In genomic region chr7:133089621-133090260, GRCm38 (mm10) we compare ENCODE assay signal across 15 mouse cellular contexts. TPM values are rescaled to one million over a fixed set of nuclear protein-coding genes. Genes with fewer than 3 reads are reported as not detected.
DNase-seq lines count a peak whose midpoint lies in the region; ATAC-seq and TF ChIP-seq lines count a peak whose summit lies in the region.
"Had no signal": no experiment of that assay in that cellular context is flagged by ENCODE, and none has a peak within 500 bp of the region (broad histone marks: within the 10 kb centered on the region; RNA-seq: fewer than 3 reads in every experiment).

No protein-coding gene starts in this region.

- 71% methylated on average over 11 of the region's 11 CpGs for WGBS in forebrain, embryonic 12.5 days
- WGBS in forebrain, embryonic 10.5 days, result 88% methylated on average over 11 of the region's 11 CpGs
- WGBS in heart, postnatal 0 days, result 50% methylated on average over 11 of the region's 11 CpGs
- WGBS in lung, embryonic 16.5 days, result 69% methylated on average over 11 of the region's 11 CpGs
- 80% methylated on average over 11 of the region's 11 CpGs for WGBS in stomach, embryonic 14.5 days

- ATAC-seq in forebrain, embryonic 12.5 days (ENCODE audit: low FRiP score), result peak; percentile 65; the same call in 1 of the 2 replicates
- no peak; the same call in 1 of the 2 replicates for ATAC-seq in heart, postnatal 0 days (ENCODE audit: insufficient read depth, low read depth)
- no peak for ATAC-seq in lung, embryonic 16.5 days (ENCODE audit: low read depth)
- no peak for ATAC-seq in stomach, embryonic 14.5 days (ENCODE audit: insufficient number of reproducible peaks, insufficient read depth, low FRiP score, low read depth)

- 0 out of 2 replicates have a peak, but pooled peaks cover 6% of the 10 kb centered on the region for H3K36me3 ChIP-seq in forebrain, embryonic 12.5 days (replicated peaks)
- peaks cover 33% of the 10 kb centered on the region for H3K36me3 ChIP-seq in forebrain, embryonic 10.5 days (replicated peaks)
- H3K36me3 ChIP-seq in heart, postnatal 0 days (replicated peaks; ENCODE audit: control insufficient read depth, insufficient read depth, low read length), result no peaks in the 10 kb centered on the region
- H3K36me3 ChIP-seq in lung, embryonic 16.5 days (ENCODE audit: control insufficient read depth, insufficient read depth, low read length), result no peaks in the 10 kb centered on the region; the same call in 1 of the 2 replicates
- no peaks in the 10 kb centered on the region for H3K36me3 ChIP-seq in stomach, embryonic 14.5 days (ENCODE audit: control insufficient read depth, insufficient read depth, low read length)

- H3K9me3 ChIP-seq in forebrain, embryonic 12.5 days, result no peaks in the 10 kb centered on the region
- no peaks in the 10 kb centered on the region for H3K9me3 ChIP-seq in forebrain, embryonic 10.5 days
- H3K9me3 ChIP-seq in heart, postnatal 0 days (replicated peaks; ENCODE audit: control insufficient read depth, low read length), result no peaks in the 10 kb centered on the region
- H3K9me3 ChIP-seq in lung, embryonic 16.5 days (ENCODE audit: control insufficient read depth, low read length), result no peaks in the 10 kb centered on the region
- H3K9me3 ChIP-seq in stomach, embryonic 14.5 days (ENCODE audit: control insufficient read depth, low read depth, low read length), result no peaks in the 10 kb centered on the region
- H3K9me3 ChIP-seq: megakaryocyte, embryonic 14.5 days; neural tube, embryonic 12.5 days had no signal

- H3K9ac ChIP-seq in forebrain, embryonic 12.5 days, result no peak overlapping the region
- no peak overlapping the region; the same call in 1 of the 2 replicates for H3K9ac ChIP-seq in heart, postnatal 0 days (replicated peaks; ENCODE audit: low read depth, low read length)
- H3K9ac ChIP-seq in lung, embryonic 16.5 days (ENCODE audit: low read length), result no peak overlapping the region
- no peak overlapping the region for H3K9ac ChIP-seq in stomach, embryonic 14.5 days (replicated peaks; ENCODE audit: low read depth, low read length)
- H3K9ac ChIP-seq: neural tube, embryonic 12.5 days had no signal

- no peak for TF ChIP-seq EP300 in heart, postnatal 0 days (IDR thresholded peaks at IDR 0.05; ENCODE audit: low read depth)

- no peak for DNase-seq in forebrain, embryonic 10.5 days (ENCODE audit: extremely low spot score, low spot score)
- peak; percentile 15 for DNase-seq in heart, postnatal 0 days (ENCODE audit: low spot score)
- no peak for DNase-seq in heart, adult 18-20 months
- no peak for DNase-seq in lung, postnatal 14 days
- no peak for DNase-seq in embryo, embryonic 10 days (ENCODE audit: low spot score)
- DNase-seq: adrenal gland, postnatal 14 days; kidney, postnatal 10 days; retina, postnatal 1 day; thymus, adult 18-20 months had no signal

- H3K4me3 ChIP-seq in forebrain, embryonic 12.5 days (replicated peaks), result no peak overlapping the region
- no peak overlapping the region for H3K4me3 ChIP-seq in forebrain, embryonic 10.5 days
- H3K4me3 ChIP-seq in heart, postnatal 0 days (ENCODE audit: low read depth, low read length), result no peak overlapping the region
- no peak overlapping the region for H3K4me3 ChIP-seq in lung, embryonic 16.5 days (ENCODE audit: low read length)
- no peak overlapping the region for H3K4me3 ChIP-seq in stomach, embryonic 14.5 days (ENCODE audit: low read depth, low read length)
- H3K4me3 ChIP-seq: megakaryocyte, embryonic 14.5 days; neural tube, embryonic 12.5 days had no signal

- H3K4me1 ChIP-seq in forebrain, embryonic 12.5 days, result peaks cover 36% of the 10 kb centered on the region
- peaks cover 35% of the 10 kb centered on the region for H3K4me1 ChIP-seq in forebrain, embryonic 10.5 days
- H3K4me1 ChIP-seq in heart, postnatal 0 days (ENCODE audit: control insufficient read depth, insufficient read depth), result peaks cover 39% of the 10 kb centered on the region
- H3K4me1 ChIP-seq in lung, embryonic 16.5 days (replicated peaks; ENCODE audit: control insufficient read depth, insufficient read depth, low read length), result peaks cover 29% of the 10 kb centered on the region
- peaks cover 21% of the 10 kb centered on the region for H3K4me1 ChIP-seq in stomach, embryonic 14.5 days (ENCODE audit: control insufficient read depth, insufficient read depth, low read length)

- no peaks in the 10 kb centered on the region for H3K27me3 ChIP-seq in forebrain, embryonic 12.5 days
- H3K27me3 ChIP-seq in forebrain, embryonic 10.5 days (ENCODE audit: poor library complexity, severe bottlenecking), result no peaks in the 10 kb centered on the region
- H3K27me3 ChIP-seq in heart, postnatal 0 days (ENCODE audit: control insufficient read depth, insufficient read depth, low read length), result no peaks in the 10 kb centered on the region
- H3K27me3 ChIP-seq in lung, embryonic 16.5 days (ENCODE audit: control insufficient read depth, insufficient read depth, low read depth, low read length), result no peaks in the 10 kb centered on the region
- H3K27me3 ChIP-seq in stomach, embryonic 14.5 days (ENCODE audit: control insufficient read depth, insufficient read depth, low read length), result no peaks in the 10 kb centered on the region
- H3K27me3 ChIP-seq: megakaryocyte, embryonic 14.5 days; neural tube, embryonic 12.5 days had no signal

- no peak overlapping the region for H3K4me2 ChIP-seq in forebrain, embryonic 12.5 days
- 0 out of 2 replicates have a peak overlapping the region, but pooled peaks have one; percentile 3 for H3K4me2 ChIP-seq in heart, postnatal 0 days (ENCODE audit: low read depth, low read length)
- H3K4me2 ChIP-seq in lung, embryonic 16.5 days (ENCODE audit: low read depth, low read length), result no peak overlapping the region
- no peak overlapping the region for H3K4me2 ChIP-seq in stomach, embryonic 14.5 days (replicated peaks; ENCODE audit: low read depth, low read length)

- TF ChIP-seq CTCF in heart, postnatal 0 days (IDR thresholded peaks at IDR 0.05; ENCODE audit: low read depth), result no peak

- 0 out of 2 replicates have a peak overlapping the region, but pooled peaks have one; percentile 19 for H3K27ac ChIP-seq in forebrain, embryonic 12.5 days
- H3K27ac ChIP-seq in forebrain, embryonic 10.5 days, result no peak overlapping the region
- H3K27ac ChIP-seq in heart, postnatal 0 days (ENCODE audit: low read depth), result peak overlapping the region; percentile 61
- H3K27ac ChIP-seq in lung, embryonic 16.5 days (ENCODE audit: low read length), result peak overlapping the region; percentile 47; the same call in 1 of the 2 replicates
- H3K27ac ChIP-seq in stomach, embryonic 14.5 days (ENCODE audit: low read length), result peak overlapping the region; percentile 58; the same call in 1 of the 2 replicates
- H3K27ac ChIP-seq: neural tube, embryonic 12.5 days had no signal

RNA-seq across cellular contexts. Expression of gene Fgfr2, which starts 33.4 kb away (rescaled TPM):
- 78.4 and 89.6 TPM in 2 replicates for polyA plus RNA-seq in forebrain, embryonic 12.5 days (2016; fragmentation: Nextera tagmentation; extraction: Ambion mirVana)
- polyA plus RNA-seq in forebrain, embryonic 10.5 days (2016; fragmentation: Nextera tagmentation; extraction: Ambion mirVana), result 55.7 and 61.4 TPM in 2 replicates
- 10.0 and 11.5 TPM in 2 replicates for total RNA-seq in heart, postnatal 0 days (2014; rRNA removed; ENCODE audit: low replicate concordance)
- polyA plus RNA-seq in heart, postnatal 0 days (2015; fragmentation: Nextera tagmentation; extraction: Ambion mirVana), result 3.8 TPM in 2 replicates
- 1 to 10 TPM; 1.3 to 2.6 TPM for total RNA-seq in heart, adult 18-20 months (2021)
- 175 and 182 TPM in 2 replicates for polyA plus RNA-seq in lung, embryonic 16.5 days (2015; fragmentation: Nextera tagmentation; extraction: Ambion mirVana)
- 165 and 169 TPM in 2 replicates for polyA plus RNA-seq in stomach, embryonic 14.5 days (2014; fragmentation: Nextera tagmentation; extraction: Ambion mirVana)
- total RNA-seq: common myeloid progenitor, adult 5-6 weeks had no signal

RNA-seq across cellular contexts. Expression of gene Ctbp2, which starts 34.4 kb away (rescaled TPM):
- polyA plus RNA-seq in forebrain, embryonic 12.5 days (2016; fragmentation: Nextera tagmentation; extraction: Ambion mirVana), result 133 and 141 TPM in 2 replicates
- polyA plus RNA-seq in forebrain, embryonic 10.5 days (2016; fragmentation: Nextera tagmentation; extraction: Ambion mirVana), result 125 and 133 TPM in 2 replicates
- 66.6 and 71.3 TPM in 2 replicates for total RNA-seq in heart, postnatal 0 days (2014; rRNA removed; ENCODE audit: low replicate concordance)
- polyA plus RNA-seq in heart, postnatal 0 days (2015; fragmentation: Nextera tagmentation; extraction: Ambion mirVana), result 27.0 and 27.9 TPM in 2 replicates
- total RNA-seq in heart, adult 18-20 months (2021), result 10 to 100 TPM; 24.4 to 30.6 TPM
- polyA plus RNA-seq in lung, embryonic 16.5 days (2015; fragmentation: Nextera tagmentation; extraction: Ambion mirVana), result 75.4 and 78.4 TPM in 2 replicates
- 117 and 120 TPM in 2 replicates for polyA plus RNA-seq in stomach, embryonic 14.5 days (2014; fragmentation: Nextera tagmentation; extraction: Ambion mirVana)

Comparison
In these comparisons a context has a peak if more than half of its experiments do, and no peak if none do; other contexts are left out.
1. RNA of gene Fgfr2, which starts 33.4 kb away (polyA plus RNA-seq): 175 to 182 TPM in lung, embryonic 16.5 days, 165 to 169 TPM in stomach, embryonic 14.5 days, 78.4 to 89.6 TPM in forebrain, embryonic 12.5 days and 55.7 to 61.4 TPM in forebrain, embryonic 10.5 days; 3.8 TPM in heart, postnatal 0 days; every median in the first group is over 10 times any median in the second.